Mouse (Mus musculus) cerebellum, postnatal 25 days (tissue): ENCODE data around the gene Psmc3ip.

Experiments
- DNase-seq, 2 experiments: peaks; one replicate each; pipeline ENCODE4 v3.0.0; 2021; ENCODE audit warnings: mixed read lengths in 2 of 2

Psmc3ip gene

GRCm38 (mm10) chr11:101095314-101096024, at the start of gene Psmc3ip:
Gene Psmc3ip, minus strand, starts transcription at chr11:101095436.
- DNase-seq, result peak; percentile 95 to 96

- DNase-seq, result peak; percentile 59 to 71
Observed at GRCm38 (mm10) chr11:101143338-101144225, 48.3 kb upstream of the Psmc3ip start.

- DNase-seq, result no peak
Observed at GRCm38 (mm10) chr11:101142215-101142967, 47.2 kb upstream of the Psmc3ip start.

- no peak for DNase-seq
Observed at GRCm38 (mm10) chr11:101141088-101141487, 45.9 kb upstream of the Psmc3ip start.

GRCm38 (mm10) chr11:101140164-101140819, 45.1 kb upstream of the Psmc3ip start:
- DNase-seq, result peak; percentile 48 to 49

GRCm38 (mm10) chr11:101138536-101139181, 43.4 kb upstream of the Psmc3ip start:
- no peak for DNase-seq

GRCm38 (mm10) chr11:101137000-101137399, 41.8 kb upstream of the Psmc3ip start:
- no peak for DNase-seq

- peak; percentile 27 to 57 for DNase-seq
Observed at GRCm38 (mm10) chr11:101134217-101134865, 39.1 kb upstream of the Psmc3ip start.

GRCm38 (mm10) chr11:101133037-101133436, 37.8 kb upstream of the Psmc3ip start:
- DNase-seq, result no peak

GRCm38 (mm10) chr11:101131701-101132100, 36.5 kb upstream of the Psmc3ip start:
- DNase-seq, result peak; percentile 38 to 65

GRCm38 (mm10) chr11:101131187-101131586, 36.0 kb upstream of the Psmc3ip start:
- peak; percentile 63 to 76 for DNase-seq

- peak; percentile 55 to 63 for DNase-seq
Observed at GRCm38 (mm10) chr11:101130056-101130756, 35.0 kb upstream of the Psmc3ip start.

- DNase-seq, result peak; percentile 81 to 86
Observed at GRCm38 (mm10) chr11:101128996-101129577, 33.9 kb upstream of the Psmc3ip start.

- peak in 1 of 2 experiments; percentile 62 for DNase-seq
Observed at GRCm38 (mm10) chr11:101127075-101127474, 31.8 kb upstream of the Psmc3ip start.

- DNase-seq, result peak in 1 of 2 experiments; percentile 47
Observed at GRCm38 (mm10) chr11:101125008-101125407, 29.8 kb upstream of the Psmc3ip start.

GRCm38 (mm10) chr11:101124494-101124893, 29.3 kb upstream of the Psmc3ip start:
- DNase-seq, result peak in 1 of 2 experiments; percentile 56

GRCm38 (mm10) chr11:101120545-101121188, 25.4 kb upstream of the Psmc3ip start:
- DNase-seq, result no peak

- peak; percentile 100 for DNase-seq
Observed at GRCm38 (mm10) chr11:101119761-101120544, 24.7 kb upstream of the Psmc3ip start, which contains the start of the genes Retreg3 and Tubg1. Gene Retreg3, minus strand, starts transcription at chr11:101119893. Gene Tubg1, plus strand, starts transcription at chr11:101119938.
